Mouse (Mus musculus): ENCODE results near the gene Vps13d. TPM values are rescaled to one million over a fixed set of nuclear protein-coding genes. Genes with fewer than 3 reads are reported as not detected.

Vps13d gene
- polyA plus RNA-seq, 1 experiment: 15.6 TPM

- no peaks in the 10 kb centered on the region for H3K9me3 ChIP-seq (replicated peaks; ENCODE audit: control insufficient read depth, insufficient read depth, low read length, poor library complexity, severe bottlenecking)
- H3K27me3 ChIP-seq (ENCODE audit: control insufficient read depth, insufficient read depth, low read length, poor library complexity, severe bottlenecking): no peaks in the 10 kb centered on the region
- H3K4me3 ChIP-seq (ENCODE audit: low read depth, low read length): no peak overlapping the region
- no peak overlapping the region for H3K9ac ChIP-seq (ENCODE audit: low read depth, poor library complexity, severe bottlenecking)
- H3K4me1 ChIP-seq (ENCODE audit: control insufficient read depth, insufficient read depth, low read length): no peaks in the 10 kb centered on the region
- peaks cover 19% of the 10 kb centered on the region for H3K36me3 ChIP-seq (ENCODE audit: control insufficient read depth, insufficient read depth, low read length, poor library complexity, severe bottlenecking)
- peak; percentile 98 for TF ChIP-seq CTCF (IDR thresholded peaks at IDR 0.05; ENCODE audit: low read depth, low read length)
- TF ChIP-seq EP300 (IDR thresholded peaks at IDR 0.05; ENCODE audit: insufficient read depth, low read depth, low read length): no peak
- H3K27ac ChIP-seq (ENCODE audit: insufficient read depth, low read length): no peak overlapping the region
Observed at GRCm38 (mm10) chr4:145155956-145156355, 38.8 kb downstream of the Vps13d start.

- Histone ChIP-seq H3K36me3 (ENCODE audit: control insufficient read depth, insufficient read depth, low read length, poor library complexity, severe bottlenecking) (peaks cover 25% of the 10 kb centered on the region), H3K9me3 (replicated peaks; ENCODE audit: control insufficient read depth, insufficient read depth, low read length, poor library complexity, severe bottlenecking) (no peaks in the 10 kb centered on the region), H3K27me3 (ENCODE audit: control insufficient read depth, insufficient read depth, low read length, poor library complexity, severe bottlenecking) (no peaks in the 10 kb centered on the region), H3K4me1 (ENCODE audit: control insufficient read depth, insufficient read depth, low read length) (no peaks in the 10 kb centered on the region), H3K9ac (ENCODE audit: low read depth, poor library complexity, severe bottlenecking) (no peak overlapping the region), H3K27ac (ENCODE audit: insufficient read depth, low read length) (no peak overlapping the region), H3K4me3 (ENCODE audit: low read depth, low read length) (no peak overlapping the region)
- TF ChIP-seq POLR2A (IDR thresholded peaks at IDR 0.05; ENCODE audit: insufficient read depth, low read length) (no peak), EP300 (IDR thresholded peaks at IDR 0.05; ENCODE audit: insufficient read depth, low read depth, low read length) (no peak), CTCF (IDR thresholded peaks at IDR 0.05; ENCODE audit: low read depth, low read length) (no peak)
Observed at GRCm38 (mm10) chr4:145151103-145151486, 43.7 kb downstream of the Vps13d start.

- peaks cover 22% of the 10 kb centered on the region for H3K36me3 ChIP-seq (ENCODE audit: control insufficient read depth, insufficient read depth, low read length, poor library complexity, severe bottlenecking)
- no peak overlapping the region for H3K4me3 ChIP-seq (ENCODE audit: low read depth, low read length)
- no peaks in the 10 kb centered on the region for H3K27me3 ChIP-seq (ENCODE audit: control insufficient read depth, insufficient read depth, low read length, poor library complexity, severe bottlenecking)
Observed at GRCm38 (mm10) chr4:145150345-145151102, 44.3 kb downstream of the Vps13d start.

GRCm38 (mm10) chr4:145147006-145147961, 47.5 kb downstream of the Vps13d start:
- no peak for TF ChIP-seq EP300 (IDR thresholded peaks at IDR 0.05; ENCODE audit: insufficient read depth, low read depth, low read length)
- TF ChIP-seq POLR2A (IDR thresholded peaks at IDR 0.05; ENCODE audit: insufficient read depth, low read length): no peak
- no peak for TF ChIP-seq CTCF (IDR thresholded peaks at IDR 0.05; ENCODE audit: low read depth, low read length)
- Histone ChIP-seq H3K36me3 (ENCODE audit: control insufficient read depth, insufficient read depth, low read length, poor library complexity, severe bottlenecking) (peaks cover 13% of the 10 kb centered on the region), H3K27ac (ENCODE audit: insufficient read depth, low read length) (no peak overlapping the region)

More at GRCm38 (mm10) chr4:145150345-145151102, 44.3 kb downstream of the Vps13d start:
- Histone ChIP-seq H3K4me1 (ENCODE audit: control insufficient read depth, insufficient read depth, low read length) (no peaks in the 10 kb centered on the region), H3K27ac (ENCODE audit: insufficient read depth, low read length) (no peak overlapping the region), H3K9ac (ENCODE audit: low read depth, poor library complexity, severe bottlenecking) (no peak overlapping the region), H3K9me3 (replicated peaks; ENCODE audit: control insufficient read depth, insufficient read depth, low read length, poor library complexity, severe bottlenecking) (no peaks in the 10 kb centered on the region)
- TF ChIP-seq CTCF (IDR thresholded peaks at IDR 0.05; ENCODE audit: low read depth, low read length): no peak
- no peak for TF ChIP-seq POLR2A (IDR thresholded peaks at IDR 0.05; ENCODE audit: insufficient read depth, low read length)
- no peak for TF ChIP-seq EP300 (IDR thresholded peaks at IDR 0.05; ENCODE audit: insufficient read depth, low read depth, low read length)

GRCm38 (mm10) chr4:145143533-145143932, 51.3 kb downstream of the Vps13d start:
- H3K27me3 ChIP-seq (ENCODE audit: control insufficient read depth, insufficient read depth, low read length, poor library complexity, severe bottlenecking): no peaks in the 10 kb centered on the region
- H3K4me1 ChIP-seq (ENCODE audit: control insufficient read depth, insufficient read depth, low read length): no peaks in the 10 kb centered on the region
- TF ChIP-seq CTCF (IDR thresholded peaks at IDR 0.05; ENCODE audit: low read depth, low read length): no peak
- TF ChIP-seq EP300 (IDR thresholded peaks at IDR 0.05; ENCODE audit: insufficient read depth, low read depth, low read length): no peak
- no peak for TF ChIP-seq POLR2A (IDR thresholded peaks at IDR 0.05; ENCODE audit: insufficient read depth, low read length)
- H3K9ac ChIP-seq (ENCODE audit: low read depth, poor library complexity, severe bottlenecking): no peak overlapping the region
- H3K4me3 ChIP-seq (ENCODE audit: low read depth, low read length): no peak overlapping the region
- no peaks in the 10 kb centered on the region for H3K9me3 ChIP-seq (replicated peaks; ENCODE audit: control insufficient read depth, insufficient read depth, low read length, poor library complexity, severe bottlenecking)
- peaks cover 17% of the 10 kb centered on the region for H3K36me3 ChIP-seq (ENCODE audit: control insufficient read depth, insufficient read depth, low read length, poor library complexity, severe bottlenecking)
- no peak overlapping the region for H3K27ac ChIP-seq (ENCODE audit: insufficient read depth, low read length)

More at GRCm38 (mm10) chr4:145147006-145147961, 47.5 kb downstream of the Vps13d start:
- H3K27me3 ChIP-seq (ENCODE audit: control insufficient read depth, insufficient read depth, low read length, poor library complexity, severe bottlenecking): no peaks in the 10 kb centered on the region
- H3K9me3 ChIP-seq (replicated peaks; ENCODE audit: control insufficient read depth, insufficient read depth, low read length, poor library complexity, severe bottlenecking): no peaks in the 10 kb centered on the region
- no peak overlapping the region for H3K4me3 ChIP-seq (ENCODE audit: low read depth, low read length)
- H3K4me1 ChIP-seq (ENCODE audit: control insufficient read depth, insufficient read depth, low read length): no peaks in the 10 kb centered on the region
- no peak overlapping the region for H3K9ac ChIP-seq (ENCODE audit: low read depth, poor library complexity, severe bottlenecking)
